Mouse (Mus musculus): ENCODE measurements around the gene Chrnb1.

The Chrnb1 gene

DNA sequence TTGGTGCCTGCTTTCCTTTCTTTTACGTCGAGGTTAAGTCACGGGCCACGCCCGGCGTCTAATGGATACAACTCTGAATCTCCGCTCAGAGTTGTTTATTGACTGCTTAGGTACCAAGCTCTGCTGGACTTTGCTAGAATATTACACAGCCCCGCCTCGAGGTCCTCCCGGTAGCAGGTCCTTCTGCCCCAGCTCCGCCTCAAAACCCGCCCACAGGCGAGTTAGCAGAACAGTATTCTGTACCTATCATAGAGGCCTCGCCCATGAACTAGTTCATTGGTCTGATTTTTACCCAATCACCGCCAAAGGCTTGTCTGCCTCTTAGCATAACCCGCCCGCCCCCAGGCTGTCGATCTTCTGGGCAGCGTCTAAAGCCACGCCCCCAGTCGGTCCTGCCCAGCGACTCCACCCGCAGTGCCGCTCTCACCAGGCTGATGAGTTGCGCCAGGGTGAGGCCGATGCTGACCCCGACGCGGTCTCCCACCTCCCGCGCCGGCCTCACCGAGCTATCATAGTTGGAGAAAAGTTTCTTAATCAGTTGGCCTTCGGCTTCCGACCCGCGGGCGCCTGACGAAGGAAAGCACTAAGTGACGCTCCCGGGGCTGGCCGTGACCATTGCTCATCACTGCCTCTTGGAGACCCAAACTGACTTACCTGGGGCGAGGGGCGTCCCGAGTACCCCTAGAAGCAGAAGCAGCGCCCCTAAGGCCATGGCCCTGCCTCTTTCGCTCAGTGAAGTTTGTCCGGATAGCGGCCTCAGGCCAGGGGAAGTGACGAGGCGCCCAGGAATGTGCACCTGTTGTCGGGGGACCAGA is at the start of gene Chrnb1:
Chrnb1 (minus strand) TSS at position 776 of the 815 bp plus-strand sequence.
- peak; percentile 97 for DNase-seq

DNA sequence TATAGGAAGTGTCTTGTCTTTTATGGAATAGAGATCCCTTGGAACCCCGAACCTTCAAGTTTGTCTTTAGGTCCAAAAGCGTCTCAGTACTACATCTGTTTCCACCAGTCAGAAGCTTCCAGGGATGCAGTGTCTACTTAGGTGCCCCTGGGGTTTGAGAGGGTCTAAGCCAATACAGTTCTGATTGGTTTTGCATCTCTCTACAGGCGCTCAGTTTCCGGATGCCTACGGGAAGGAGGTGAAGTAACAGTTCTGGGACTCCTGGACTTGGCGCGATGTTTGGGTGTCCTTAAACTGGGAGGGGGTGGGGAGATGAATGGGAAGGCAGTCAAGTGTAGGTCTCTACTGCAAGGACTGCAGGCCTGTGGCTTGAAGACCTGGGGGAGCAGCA is 43.0 kb upstream of the Chrnb1 start:
- no peak for DNase-seq

DNA sequence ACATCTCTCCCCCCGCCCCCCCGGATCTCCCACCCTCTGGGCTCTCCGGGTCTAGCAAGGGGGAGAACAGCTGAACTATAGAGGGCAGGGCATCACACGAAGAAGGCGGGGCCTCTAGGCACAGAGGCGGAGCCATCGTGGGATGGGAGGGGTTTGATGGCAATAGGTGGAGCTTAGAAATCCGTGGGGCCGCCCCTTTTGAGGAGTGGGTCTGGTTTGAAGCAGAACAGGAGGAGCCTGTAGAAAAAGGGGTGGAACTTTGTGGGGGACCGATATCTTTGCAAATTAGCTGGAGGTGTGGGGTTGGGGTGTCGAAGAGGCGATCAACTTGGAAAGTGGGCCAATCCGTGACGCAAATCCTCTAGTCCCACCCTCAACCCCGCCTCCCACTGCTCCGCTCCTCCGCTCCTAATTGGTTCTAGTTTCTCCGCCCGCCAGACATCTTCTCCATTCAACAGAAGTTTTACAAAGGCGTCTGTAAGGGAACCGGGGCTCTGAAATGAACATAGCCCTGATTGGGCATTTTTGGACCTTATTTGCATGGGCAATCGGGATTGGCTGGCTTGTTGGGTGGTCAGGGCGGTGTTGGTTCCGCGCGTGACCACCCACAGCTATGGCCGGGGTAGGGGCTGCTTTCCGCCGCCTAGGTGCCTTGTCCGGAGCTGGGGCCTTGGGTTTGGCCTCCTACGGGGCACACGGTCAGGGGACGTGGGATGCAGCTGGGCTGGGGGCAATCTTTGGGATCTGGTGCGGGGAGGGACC is 42.4 kb upstream of the Chrnb1 start, which contains the start of gene Tmem256:
Tmem256 (plus strand) TSS at position 563 of the 762 bp plus-strand sequence.
- DNase-seq = peak; percentile 99

DNA sequence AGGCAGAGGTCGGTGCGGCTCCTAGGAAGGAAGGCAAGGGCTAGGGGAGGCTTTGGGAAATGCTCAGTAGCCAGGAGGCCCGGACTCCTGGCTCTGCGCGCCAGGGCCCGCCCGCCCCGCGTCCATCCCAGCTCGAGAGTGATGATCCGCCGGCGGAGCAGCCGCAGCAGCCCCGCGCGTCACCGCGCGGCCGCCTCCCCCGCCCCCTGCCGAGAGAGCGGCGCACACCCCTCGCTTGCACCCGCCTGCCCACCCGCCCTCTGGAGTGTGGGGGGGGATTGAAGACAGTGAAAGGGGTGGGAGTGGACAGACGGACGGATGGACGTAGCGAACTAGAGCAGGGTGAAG is 41.8 kb upstream of the Chrnb1 start, which contains the start of gene Nlgn2:
Nlgn2 (minus strand) TSS at position 181 of the 348 bp plus-strand sequence.
- DNase-seq = no peak

DNA sequence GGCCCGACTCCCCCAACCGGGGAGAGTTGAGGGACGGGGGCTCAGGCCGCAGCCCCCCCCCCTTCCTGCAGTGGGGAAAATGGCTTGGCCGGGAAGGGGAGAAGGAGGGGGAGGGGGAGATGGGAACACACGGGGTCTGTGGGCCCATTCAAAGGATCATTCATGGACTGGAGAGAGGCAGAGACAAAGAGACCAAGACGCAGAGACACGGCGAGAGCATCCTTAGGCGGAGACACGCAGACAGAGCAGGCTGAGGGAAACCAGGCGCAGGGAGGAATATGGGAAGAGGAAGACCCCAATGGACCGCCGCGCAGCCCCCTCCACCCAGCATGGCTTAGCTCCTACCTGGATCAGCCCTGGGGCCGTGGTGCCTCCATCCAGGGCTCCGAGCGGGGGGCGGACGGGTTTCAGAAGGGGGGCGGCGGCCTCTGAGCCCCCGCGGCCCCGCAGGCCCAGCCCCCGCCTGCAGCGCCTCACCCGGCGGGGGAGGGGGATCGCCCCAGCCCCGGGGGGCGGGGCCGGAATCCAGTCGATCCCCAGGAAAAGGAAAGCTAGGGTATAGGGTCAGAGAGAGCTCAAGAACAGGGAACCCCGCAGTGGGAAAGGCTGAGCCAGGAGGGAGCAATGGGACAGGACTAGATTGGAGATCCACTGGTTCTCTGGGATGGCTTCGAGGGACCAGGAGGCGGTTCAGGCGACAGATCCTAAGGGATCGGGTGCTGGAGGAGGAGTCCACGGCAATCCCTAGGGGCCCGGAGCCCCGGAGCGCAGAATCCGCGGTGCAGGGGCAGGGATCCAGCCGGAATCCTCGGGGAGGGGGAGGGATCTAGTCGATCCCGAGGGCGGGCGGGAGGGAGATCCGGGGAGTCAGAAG is 41.2 kb upstream of the Chrnb1 start:
- DNase-seq = peak; percentile 44

DNA sequence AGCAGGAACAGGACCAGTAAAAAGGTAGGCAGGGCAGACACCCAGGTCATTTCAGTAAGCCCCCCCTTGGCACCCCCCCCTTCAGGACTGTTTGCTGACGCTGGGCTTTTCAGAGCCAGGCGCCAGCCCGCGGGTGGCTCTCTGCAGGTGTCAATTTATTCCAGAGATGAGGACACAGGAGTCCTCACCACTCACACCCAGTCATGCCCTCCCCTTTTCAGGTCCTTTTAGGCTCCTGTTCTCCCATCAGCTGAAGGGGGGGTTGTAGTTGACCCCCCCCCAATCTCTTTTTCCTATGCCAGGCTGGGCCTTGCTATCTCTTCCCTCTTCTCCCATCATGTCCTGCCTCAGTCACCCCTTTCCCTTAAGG is 40.2 kb upstream of the Chrnb1 start:
- no peak for DNase-seq

DNA sequence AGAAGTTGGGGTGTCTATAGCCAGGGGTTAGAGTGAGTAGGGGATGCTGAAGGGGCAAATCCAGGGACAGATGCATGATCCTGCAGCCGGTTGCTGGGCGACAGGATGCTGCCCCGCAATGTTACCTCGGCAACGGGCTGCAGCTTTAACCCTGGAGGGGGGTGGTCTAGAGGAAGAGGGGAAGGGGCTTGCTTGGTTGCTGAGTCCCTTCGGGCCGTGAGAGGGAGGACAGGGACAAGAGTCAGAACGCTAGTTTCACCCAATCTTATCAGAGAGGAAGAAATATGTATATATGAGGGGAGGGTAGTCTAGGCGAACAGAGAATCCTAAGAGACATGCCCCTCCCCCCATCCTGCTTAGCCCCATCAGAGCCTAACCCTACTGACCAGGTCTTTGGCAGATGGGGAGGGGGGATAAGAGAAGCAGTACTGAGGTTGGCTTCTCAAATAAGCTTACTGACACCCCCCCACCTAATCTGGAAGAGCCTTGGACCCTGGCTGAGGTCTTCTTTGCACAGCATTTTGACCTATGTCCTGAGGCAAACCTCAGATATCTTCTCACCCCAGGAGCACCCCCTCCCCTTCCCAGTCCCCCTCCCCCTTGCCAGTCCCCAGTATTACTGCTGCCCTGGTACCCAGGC is 39.7 kb upstream of the Chrnb1 start:
- DNase-seq = no peak

- DNase-seq = no peak
Measured at GRCm38 (mm10) chr11:69834001-69834549, 38.3 kb upstream of the Chrnb1 start.

- no peak for DNase-seq
Measured at GRCm38 (mm10) chr11:69833554-69833953, 37.8 kb upstream of the Chrnb1 start.

DNA sequence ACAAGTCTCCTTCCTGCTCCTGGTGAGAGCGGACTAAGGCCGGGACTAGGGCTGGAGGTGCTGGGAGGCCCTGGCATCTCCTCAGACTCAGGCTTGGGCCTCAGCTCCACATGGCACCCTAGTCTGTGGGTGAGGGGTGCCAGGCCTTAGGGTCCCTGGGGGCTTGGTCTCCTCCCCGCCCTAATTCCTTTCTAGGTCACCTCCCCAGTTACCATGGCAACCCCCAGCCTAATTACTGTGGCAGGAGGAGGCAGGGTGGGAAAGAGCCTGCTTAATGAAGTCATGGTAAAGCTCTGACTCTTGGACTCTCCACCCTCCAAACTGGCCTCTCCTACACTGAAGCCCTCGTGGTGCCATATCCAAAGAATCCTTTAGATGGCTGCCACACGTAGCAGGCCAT is 33.1 kb upstream of the Chrnb1 start:
- DNase-seq = no peak

DNA sequence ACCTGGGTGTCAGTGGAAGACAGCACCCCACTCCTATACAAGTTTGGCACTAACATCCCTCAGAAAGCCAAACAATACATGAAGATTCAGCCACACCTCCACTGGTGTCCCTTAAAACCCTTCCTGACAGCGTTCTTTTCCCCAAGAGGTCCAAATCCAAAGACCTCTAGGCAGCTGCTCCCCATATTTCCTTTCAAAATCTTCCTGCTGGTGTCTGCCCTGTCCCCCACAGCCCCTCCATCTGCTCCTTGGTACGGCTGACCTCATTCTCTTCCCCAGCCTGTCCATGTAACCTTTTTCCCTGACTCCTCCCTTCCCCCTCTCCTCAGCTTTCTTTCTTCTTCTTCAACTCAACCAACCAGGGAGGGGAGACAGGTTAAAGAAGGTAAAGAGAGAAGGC is 27.7 kb upstream of the Chrnb1 start:
- DNase-seq = no peak

- DNase-seq = no peak
Measured at GRCm38 (mm10) chr11:69822080-69822479, 26.3 kb upstream of the Chrnb1 start, which contains the start of gene Spem1. TSS of gene Spem1 (minus strand) at chr11:69822180.

GRCm38 (mm10) chr11:69818871-69819270 is 23.1 kb upstream of the Chrnb1 start:
- DNase-seq = no peak

- DNase-seq = no peak
Measured at GRCm38 (mm10) chr11:69818365-69818764, 22.6 kb upstream of the Chrnb1 start, which contains the start of gene Spem2. TSS of gene Spem2 (minus strand) at chr11:69818465.

- DNase-seq = no peak
Measured at GRCm38 (mm10) chr11:69816520-69816919, 20.8 kb upstream of the Chrnb1 start.

GRCm38 (mm10) chr11:69815155-69815554 is 19.4 kb upstream of the Chrnb1 start, which contains the start of gene Gm39566:
TSS of gene Gm39566 (minus strand) at chr11:69815298.
- no peak for DNase-seq

GRCm38 (mm10) chr11:69810280-69810679 is 14.5 kb upstream of the Chrnb1 start:
- DNase-seq = no peak

DNA sequence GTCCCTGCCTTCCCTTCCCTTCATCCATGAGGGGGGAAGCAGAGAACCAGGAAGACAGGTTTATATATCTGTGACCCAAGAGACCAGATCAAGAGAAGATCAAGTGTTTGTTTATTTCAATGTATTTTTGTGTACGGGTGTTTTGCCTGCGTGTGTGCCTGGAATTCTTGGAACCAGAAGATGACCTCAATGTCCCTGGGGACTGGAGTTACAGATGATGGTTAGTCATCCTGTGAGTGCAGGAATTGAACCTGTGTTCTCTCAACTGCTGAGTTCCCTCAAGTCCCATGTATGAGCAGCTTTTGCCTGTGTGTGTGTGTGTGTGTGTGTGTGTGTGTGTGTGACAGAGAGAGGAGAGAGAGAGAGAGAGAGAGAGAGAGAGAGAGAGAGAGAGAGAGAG is 11.9 kb upstream of the Chrnb1 start:
- no peak for DNase-seq

DNA sequence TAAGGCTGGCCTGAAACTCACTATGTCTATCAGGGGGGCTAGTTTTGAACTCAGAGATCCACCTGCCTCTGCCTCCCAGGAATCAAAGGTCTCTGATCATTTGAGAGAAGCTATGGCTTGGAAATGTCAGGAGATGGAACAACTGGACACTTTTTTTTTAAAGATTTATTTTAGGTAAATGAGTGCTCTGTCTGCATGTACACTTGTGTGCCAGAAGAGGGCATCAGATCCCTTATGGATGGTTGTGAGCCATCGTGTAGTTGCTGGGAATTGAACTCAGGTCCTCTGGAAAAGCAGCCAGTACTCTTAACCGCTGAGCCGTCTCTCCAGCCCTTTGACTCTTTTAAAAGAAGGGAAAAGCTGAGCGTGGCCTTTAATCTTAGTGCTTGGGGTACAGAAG is 10.6 kb upstream of the Chrnb1 start:
- DNase-seq = no peak

- DNase-seq = no peak
Measured at GRCm38 (mm10) chr11:69804972-69805909, 9.5 kb upstream of the Chrnb1 start, which contains the start of gene Tmem102. TSS of gene Tmem102 (minus strand) at chr11:69805624.

GRCm38 (mm10) chr11:69804652-69804940 is 8.9 kb upstream of the Chrnb1 start:
- no peak for DNase-seq
